Mouse (Mus musculus): Measurements from ENCODE around the gene Babam2. TPM values are rescaled to one million over a fixed set of nuclear protein-coding genes. Genes with fewer than 3 reads are reported as not detected.
"Not testable (repeated sequence)": the region's sequence is repeated elsewhere in the genome, so short reads cannot be mapped to it uniquely, and the experiment has no call there.

Babam2 gene
- total and polyA plus RNA-seq, 3 experiments: 44.6 to 214 (median 65.0) TPM

DNA sequence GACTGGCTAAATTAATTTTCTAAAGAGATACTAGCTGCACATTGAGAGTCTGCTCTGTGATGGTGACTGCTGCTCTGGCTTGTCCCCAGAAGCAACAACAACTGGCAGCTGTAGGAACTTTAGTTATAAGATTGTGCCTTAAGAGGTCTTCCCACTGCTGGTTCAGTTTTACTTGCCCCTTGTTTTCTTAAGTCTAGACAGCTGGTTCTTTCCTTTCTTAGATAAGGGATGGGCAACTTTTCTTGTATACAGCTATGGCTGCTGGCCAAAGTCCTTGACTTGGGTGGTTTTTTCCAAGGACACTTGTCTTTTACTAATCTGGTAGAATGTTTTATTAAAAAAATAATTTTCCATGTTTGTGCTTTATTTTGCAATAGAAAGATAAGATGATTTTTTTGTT, 151.5 kb downstream of the Babam2 start:
- ATAC-seq (ENCODE audit: extremely low read depth, insufficient number of reproducible peaks, low FRiP score, poor library complexity, severe bottlenecking): no peak
- no peak for TF ChIP-seq POLR2AphosphoS5 (IDR thresholded peaks at IDR 0.05; ENCODE audit: insufficient replicate concordance, low read depth, low read length)
- no peak for DNase-seq (ENCODE audit: low spot score)
- Histone ChIP-seq H3K4me1 (ENCODE audit: insufficient read depth, low read depth, low read length) (no peaks in the 10 kb centered on the region), H3K4me3 (ENCODE audit: low read depth, low read length) (no peak overlapping the region), H3K27me3 (ENCODE audit: insufficient read depth, low read length) (no peaks in the 10 kb centered on the region), H3K36me3 (replicated peaks) (peaks cover under 1% of the 10 kb centered on the region), H3K9me3 (replicated peaks) (no peaks in the 10 kb centered on the region)

DNA sequence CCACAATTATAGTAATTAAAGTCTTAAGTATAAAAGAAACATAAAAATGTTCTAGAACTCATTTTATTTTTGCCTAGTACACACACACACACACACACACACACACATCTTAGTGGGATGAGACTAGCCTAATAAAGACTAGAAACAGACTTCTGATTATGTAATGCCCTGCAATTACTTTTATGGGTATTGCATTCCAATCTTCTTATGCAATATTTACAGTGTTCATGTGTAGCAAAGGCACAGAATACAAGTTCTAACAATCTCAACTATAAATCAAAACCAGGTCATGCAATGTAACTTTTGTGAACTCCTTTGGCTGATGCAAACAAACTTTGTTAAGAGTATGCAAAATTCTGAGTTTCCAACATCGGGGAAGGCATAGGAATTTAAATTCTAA, 155.3 kb downstream of the Babam2 start:
- no peak for ATAC-seq (ENCODE audit: extremely low read depth, insufficient number of reproducible peaks, low FRiP score, poor library complexity, severe bottlenecking)

DNA sequence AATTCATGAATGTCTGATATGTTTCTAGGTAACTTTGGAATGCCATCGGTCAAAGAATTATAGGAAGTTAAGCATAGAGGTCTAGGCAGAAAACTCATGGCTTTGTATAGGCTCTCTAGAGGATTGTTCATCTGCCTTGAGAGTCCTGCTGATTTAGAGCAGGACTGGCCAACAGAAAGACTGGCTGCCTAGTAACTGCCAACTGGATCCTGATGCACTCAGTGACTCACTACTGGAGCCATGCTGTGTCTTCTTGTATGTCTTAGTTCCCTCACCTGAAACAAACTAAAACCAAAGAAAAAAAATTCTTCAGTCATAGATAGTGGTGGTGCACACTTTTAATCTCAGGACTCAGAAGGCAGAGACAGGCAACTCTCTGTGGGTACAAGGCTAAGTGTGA, 156.3 kb downstream of the Babam2 start:
- Histone ChIP-seq H3K27me3 (ENCODE audit: insufficient read depth, low read length) (no peaks in the 10 kb centered on the region), H3K4me1 (ENCODE audit: insufficient read depth, low read depth, low read length) (no peaks in the 10 kb centered on the region), H3K36me3 (replicated peaks) (no peaks in the 10 kb centered on the region), H3K4me3 (ENCODE audit: low read depth, low read length) (no peak overlapping the region), H3K9me3 (replicated peaks) (no peaks in the 10 kb centered on the region)
- TF ChIP-seq TAL1 (conservative IDR thresholded peaks at IDR 0.05; ENCODE audit: low read depth, low read length): no peak
- no peak for TF ChIP-seq GATA2 (IDR thresholded peaks at IDR 0.05; ENCODE audit: borderline replicate concordance, low read depth, low read length)
- TF ChIP-seq CTCF (IDR thresholded peaks at IDR 0.05; ENCODE audit: low read depth, low read length): no peak
- no peak for TF ChIP-seq POLR2AphosphoS5 (IDR thresholded peaks at IDR 0.05; ENCODE audit: insufficient replicate concordance, low read depth, low read length)
- no peak for TF ChIP-seq GATA1 (IDR thresholded peaks at IDR 0.05; ENCODE audit: borderline replicate concordance, low read length)
- ATAC-seq (ENCODE audit: extremely low read depth, insufficient number of reproducible peaks, low FRiP score, poor library complexity, severe bottlenecking): no peak
- DNase-seq (ENCODE audit: low spot score): no peak

More for the DNA sequence above, 155.3 kb downstream of the Babam2 start:
- no peaks in the 10 kb centered on the region for H3K27me3 ChIP-seq (ENCODE audit: insufficient read depth, low read length)
- no peak for DNase-seq (ENCODE audit: low spot score)
- no peaks in the 10 kb centered on the region for H3K36me3 ChIP-seq (replicated peaks)
- TF ChIP-seq TAL1 (conservative IDR thresholded peaks at IDR 0.05; ENCODE audit: low read depth, low read length) (no peak), GATA2 (IDR thresholded peaks at IDR 0.05; ENCODE audit: borderline replicate concordance, low read depth, low read length) (no peak), POLR2AphosphoS5 (IDR thresholded peaks at IDR 0.05; ENCODE audit: insufficient replicate concordance, low read depth, low read length) (no peak), CTCF (IDR thresholded peaks at IDR 0.05; ENCODE audit: low read depth, low read length) (no peak), GATA1 (IDR thresholded peaks at IDR 0.05; ENCODE audit: borderline replicate concordance, low read length) (no peak)
- no peaks in the 10 kb centered on the region for H3K4me1 ChIP-seq (ENCODE audit: insufficient read depth, low read depth, low read length)
- H3K9me3 ChIP-seq (replicated peaks): no peaks in the 10 kb centered on the region
- H3K4me3 ChIP-seq (ENCODE audit: low read depth, low read length): no peak overlapping the region

DNA sequence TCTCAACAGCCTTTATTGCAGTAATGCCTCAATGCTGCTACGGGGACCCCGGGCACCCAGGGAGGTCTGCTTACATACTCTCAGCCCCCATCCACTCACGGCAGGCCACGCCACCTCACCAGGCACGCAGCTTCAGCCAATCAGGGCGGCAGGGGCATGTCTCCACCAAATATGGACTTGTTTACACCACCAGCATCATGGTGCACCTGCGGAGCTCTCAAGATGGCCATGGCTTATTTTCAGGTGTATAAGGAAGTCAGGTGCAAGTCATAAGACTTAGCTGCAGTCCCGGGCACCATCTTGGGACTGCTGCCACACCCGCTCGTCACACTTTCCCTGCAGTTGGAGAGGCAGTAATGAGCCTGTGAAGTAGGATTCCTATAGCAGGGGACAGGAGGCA, 161.4 kb downstream of the Babam2 start:
- H3K27me3 ChIP-seq (ENCODE audit: insufficient read depth, low read length); H3K4me3 ChIP-seq (ENCODE audit: low read depth, low read length); DNase-seq (ENCODE audit: low spot score); ATAC-seq (ENCODE audit: extremely low read depth, insufficient number of reproducible peaks, low FRiP score, poor library complexity, severe bottlenecking); H3K9me3 ChIP-seq (replicated peaks); H3K36me3 ChIP-seq (replicated peaks); H3K4me1 ChIP-seq (ENCODE audit: insufficient read depth, low read depth, low read length): not testable (repeated sequence)

DNA sequence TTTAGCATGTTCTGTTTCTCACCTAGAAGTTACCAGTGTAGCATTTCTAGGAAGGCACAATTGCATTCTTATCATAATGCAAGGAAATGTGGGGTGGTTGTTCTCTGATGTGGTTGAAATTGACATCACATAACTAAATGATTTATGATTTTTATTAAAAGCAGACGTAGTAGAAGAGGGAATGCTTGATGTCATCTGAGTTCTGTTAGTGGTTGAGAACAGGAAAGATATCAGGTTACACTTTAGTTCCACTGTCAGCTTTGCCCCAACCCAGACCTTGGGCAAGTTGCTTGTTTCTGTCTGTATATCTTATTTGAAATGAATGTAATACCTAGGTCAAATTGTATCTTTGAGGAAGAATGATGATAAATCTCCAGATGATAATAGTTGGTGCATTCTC, 162.9 kb downstream of the Babam2 start:
- Histone ChIP-seq H3K4me1 (ENCODE audit: insufficient read depth, low read depth, low read length) (peaks cover 7% of the 10 kb centered on the region), H3K9me3 (replicated peaks) (no peaks in the 10 kb centered on the region), H3K27me3 (ENCODE audit: insufficient read depth, low read length) (no peaks in the 10 kb centered on the region), H3K4me3 (ENCODE audit: low read depth, low read length) (no peak overlapping the region), H3K36me3 (replicated peaks) (peaks cover 6% of the 10 kb centered on the region)
- DNase-seq (ENCODE audit: low spot score): no peak
- no peak for TF ChIP-seq POLR2AphosphoS5 (IDR thresholded peaks at IDR 0.05; ENCODE audit: insufficient replicate concordance, low read depth, low read length)
- no peak for TF ChIP-seq GATA1 (IDR thresholded peaks at IDR 0.05; ENCODE audit: borderline replicate concordance, low read length)
- no peak for ATAC-seq (ENCODE audit: extremely low read depth, insufficient number of reproducible peaks, low FRiP score, poor library complexity, severe bottlenecking)

DNA sequence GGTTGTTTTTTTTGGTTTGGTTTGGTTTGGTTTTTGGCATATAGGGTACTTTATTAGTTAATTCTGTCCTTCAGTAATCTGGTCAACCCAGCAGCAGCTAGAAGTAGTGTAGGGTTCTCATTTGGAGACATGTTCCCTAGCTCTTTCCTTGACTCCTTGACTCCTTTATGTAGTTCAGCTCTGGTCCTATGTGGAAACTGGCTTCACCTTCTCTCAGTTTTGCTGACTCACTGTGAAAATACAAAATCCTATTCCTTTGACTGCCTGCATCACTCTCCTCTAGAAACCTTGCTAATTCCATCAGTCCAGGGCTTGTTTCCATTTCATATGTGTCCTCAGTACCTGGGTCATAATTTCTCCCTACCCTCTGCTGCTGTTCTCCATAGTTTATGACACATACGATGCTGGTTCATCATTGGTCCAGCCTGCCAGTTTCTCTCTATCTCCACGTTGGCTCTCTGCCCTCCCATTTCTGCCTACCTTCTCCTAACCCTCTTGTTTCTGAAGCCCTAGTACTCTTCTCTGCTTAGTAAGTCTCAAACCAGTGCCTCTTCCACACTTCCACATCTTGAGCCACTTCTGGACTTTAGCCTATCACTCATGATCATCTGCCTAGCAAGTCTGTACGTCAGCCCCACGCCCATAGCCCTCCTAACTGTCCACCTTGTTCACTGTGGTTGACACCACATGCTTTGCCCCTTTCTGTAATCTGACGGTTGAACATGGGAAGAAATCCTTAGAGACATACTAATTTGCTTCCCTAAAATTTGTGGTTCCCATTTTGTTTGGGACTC, 163.5 kb downstream of the Babam2 start:
- Histone ChIP-seq H3K4me1 (ENCODE audit: insufficient read depth, low read depth, low read length) (peaks cover 7% of the 10 kb centered on the region), H3K27me3 (ENCODE audit: insufficient read depth, low read length) (no peaks in the 10 kb centered on the region), H3K4me3 (ENCODE audit: low read depth, low read length) (no peak overlapping the region), H3K9me3 (replicated peaks) (no peaks in the 10 kb centered on the region), H3K36me3 (replicated peaks) (peaks cover 6% of the 10 kb centered on the region)
- no peak for ATAC-seq (ENCODE audit: extremely low read depth, insufficient number of reproducible peaks, low FRiP score, poor library complexity, severe bottlenecking)
- TF ChIP-seq POLR2AphosphoS5 (IDR thresholded peaks at IDR 0.05; ENCODE audit: insufficient replicate concordance, low read depth, low read length) (no peak), TAL1 (conservative IDR thresholded peaks at IDR 0.05; ENCODE audit: low read depth, low read length) (no peak), GATA1 (IDR thresholded peaks at IDR 0.05; ENCODE audit: borderline replicate concordance, low read length) (no peak), CTCF (IDR thresholded peaks at IDR 0.05; ENCODE audit: low read depth, low read length) (no peak), GATA2 (IDR thresholded peaks at IDR 0.05; ENCODE audit: borderline replicate concordance, low read depth, low read length) (no peak)
- no peak for DNase-seq (ENCODE audit: low spot score)
